Mouse (Mus musculus) left cerebral cortex, adult 8-10 months (tissue): ENCODE measurements at regions not wholly inside any gene's neighbourhood (a gene's known extent, or its start where the extent isn't known, plus 50 kb on each side); places are given as distances from the start of the nearest gene placed in this dataset.

Experiments used
- DNase-seq, 2 experiments: peaks; one replicate each; pipeline ENCODE4 v3.0.0; 2022; ENCODE audit warnings: low spot score in 2 of 2

GRCm38 (mm10) chr2:147814231-147814630 is 232.5 kb downstream of the Foxa2 start:
- DNase-seq, result no peak

DNA sequence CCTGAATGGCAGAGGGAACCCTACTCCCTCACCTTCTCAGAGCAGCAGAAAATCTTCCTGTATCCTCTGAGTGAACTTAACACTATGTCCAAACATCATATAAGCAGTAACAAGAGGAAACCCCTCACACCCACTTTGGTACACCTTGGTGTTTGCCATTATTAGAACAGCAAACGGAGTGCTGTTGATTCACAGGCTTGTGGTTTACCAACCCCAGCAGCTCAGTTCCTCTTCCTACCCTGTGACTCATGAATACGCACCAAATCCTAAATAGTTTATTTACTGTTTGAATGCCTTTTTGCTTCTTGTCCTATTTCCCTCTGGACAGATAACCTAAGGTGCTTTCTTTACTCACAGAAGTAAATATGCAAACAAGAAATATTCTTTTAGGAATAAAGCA is 233.3 kb downstream of the Foxa2 start:
- DNase-seq, result no peak

DNA sequence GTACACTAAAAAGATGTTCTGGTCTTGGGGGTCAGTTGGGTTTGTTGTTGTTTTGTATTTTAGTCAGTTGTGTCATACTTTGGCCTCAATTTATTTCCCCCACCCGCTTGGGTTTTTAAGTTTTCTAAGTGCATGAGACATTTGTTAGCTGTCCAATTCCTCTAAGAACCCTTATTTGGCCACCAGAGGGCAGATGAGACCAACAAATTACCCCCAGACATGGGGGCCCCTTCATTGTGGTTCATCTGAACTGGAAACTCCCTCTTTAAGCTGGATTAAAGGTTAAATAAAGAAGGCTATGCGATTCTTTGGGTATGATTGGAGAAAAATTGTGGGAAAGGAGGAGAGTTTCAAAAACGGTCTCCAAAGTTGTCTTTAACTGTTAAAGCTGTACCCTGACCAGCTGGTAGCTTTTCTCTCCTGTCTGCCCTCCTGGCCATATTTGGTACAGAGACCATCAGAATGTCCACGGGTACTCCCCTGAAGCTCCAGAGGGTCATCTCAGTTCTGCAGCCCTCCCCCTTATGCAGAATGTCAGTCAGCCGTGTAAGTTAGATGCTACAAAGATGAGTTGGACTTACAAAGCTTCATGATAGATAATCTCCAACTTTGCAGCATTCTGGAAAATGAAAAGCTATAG is 238.6 kb downstream of the Foxa2 start:
- peak in 1 of 2 experiments; percentile 8 for DNase-seq

DNA sequence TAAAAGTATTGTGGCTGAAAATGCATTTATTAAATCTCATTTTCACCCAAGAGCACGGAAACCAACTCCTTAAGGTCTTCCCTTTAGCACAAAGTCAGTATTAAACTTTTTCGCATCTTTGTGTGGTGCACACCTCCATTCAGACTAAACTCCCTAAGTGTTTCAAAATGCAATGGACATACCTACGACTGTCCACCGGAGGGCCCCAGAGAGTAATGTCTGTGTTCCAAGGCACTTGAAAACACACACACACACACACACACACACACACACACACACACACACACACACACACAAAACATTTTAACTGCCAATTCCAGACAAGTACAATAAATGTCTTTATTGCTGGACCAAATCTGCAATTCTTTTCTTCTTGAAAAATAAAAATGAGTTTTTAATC is 243.7 kb downstream of the Foxa2 start:
- DNase-seq, result no peak

GRCm38 (mm10) chr2:147791434-147791833 is 255.3 kb downstream of the Foxa2 start:
- DNase-seq, result no peak

DNA sequence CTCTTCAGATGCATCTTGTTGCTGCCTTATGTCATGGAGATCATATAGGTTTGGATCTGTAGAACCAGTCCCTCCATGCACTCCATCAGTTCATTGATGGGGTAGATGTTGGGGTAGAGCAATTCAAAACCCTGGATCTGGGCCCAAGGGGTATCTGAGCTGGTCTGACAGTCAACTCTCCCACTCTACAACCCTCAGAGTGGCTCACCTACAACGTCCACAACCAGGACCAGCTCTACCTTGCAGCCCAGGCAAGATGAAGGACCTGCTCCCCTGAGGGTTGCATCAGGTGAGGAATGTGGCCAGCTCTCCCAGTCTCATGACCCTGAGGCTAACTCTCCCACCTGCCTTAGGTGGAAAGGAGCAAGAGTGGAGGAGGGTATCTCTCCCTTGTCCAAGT is 256.9 kb downstream of the Foxa2 start:
- DNase-seq, result no peak

- peak in 1 of 2 experiments; percentile 56 for DNase-seq
Measured at GRCm38 (mm10) chr2:147789268-147789667, 257.5 kb downstream of the Foxa2 start.

DNA sequence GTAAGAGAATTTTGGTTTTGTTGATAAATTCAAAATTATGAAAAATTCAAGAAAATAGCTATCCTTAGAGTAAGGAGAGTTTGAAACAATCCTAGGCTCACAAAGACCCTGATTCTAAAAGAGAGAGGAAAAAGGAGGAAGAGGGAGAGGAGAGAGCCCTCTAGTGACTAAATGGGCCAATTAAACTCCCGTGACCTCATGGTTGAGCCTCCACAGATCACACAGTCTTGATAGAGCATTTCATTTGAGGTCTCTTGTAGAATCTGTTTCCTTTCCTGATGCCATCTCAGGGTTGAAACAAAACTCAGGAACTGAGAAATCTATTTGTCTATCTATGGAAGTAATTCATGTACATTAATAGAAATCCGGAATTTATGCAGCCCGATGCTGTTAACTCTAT is 258.8 kb downstream of the Foxa2 start:
- no peak for DNase-seq

- DNase-seq, result no peak
Measured at GRCm38 (mm10) chr2:147782496-147782895, 264.3 kb downstream of the Foxa2 start.

DNA sequence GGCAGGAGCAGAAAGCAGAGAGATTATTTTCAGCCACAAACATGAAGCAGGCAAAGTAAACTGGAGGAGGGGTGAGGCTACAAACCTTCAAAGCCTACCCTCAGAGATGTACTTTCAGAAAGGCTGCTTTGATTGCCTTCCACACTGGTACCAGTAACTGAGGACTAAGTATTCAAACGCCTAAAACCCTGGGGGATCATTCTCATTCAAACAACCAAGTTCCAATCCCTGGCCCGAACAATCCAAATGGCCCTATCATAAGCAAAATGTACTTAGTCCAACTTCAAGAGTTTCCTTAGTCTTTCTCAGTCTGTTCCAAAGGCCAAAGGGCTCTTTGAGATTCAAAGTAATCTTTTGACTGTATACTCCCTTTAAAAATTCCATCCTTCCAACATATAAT is 270.5 kb downstream of the Foxa2 start:
- DNase-seq, result no peak

DNA sequence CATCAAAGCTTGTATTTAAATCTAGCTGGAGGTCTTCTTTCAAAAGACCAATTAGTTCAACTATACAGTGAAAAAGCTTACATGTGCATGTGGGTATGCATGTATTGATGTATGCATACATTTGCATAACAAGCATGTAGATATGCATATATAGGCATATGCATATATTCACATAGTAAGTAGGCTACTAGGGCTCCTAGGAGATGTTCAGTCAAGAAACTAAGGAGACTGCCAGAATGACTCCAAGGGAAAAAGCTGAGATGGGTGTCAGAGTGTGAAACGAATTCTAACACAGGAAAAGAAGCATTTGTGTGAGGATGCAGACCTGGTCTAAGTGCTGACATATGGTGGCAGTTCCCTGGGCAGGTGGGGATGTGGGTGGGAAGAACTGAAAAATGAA is 274.2 kb downstream of the Foxa2 start:
- DNase-seq, result no peak

DNA sequence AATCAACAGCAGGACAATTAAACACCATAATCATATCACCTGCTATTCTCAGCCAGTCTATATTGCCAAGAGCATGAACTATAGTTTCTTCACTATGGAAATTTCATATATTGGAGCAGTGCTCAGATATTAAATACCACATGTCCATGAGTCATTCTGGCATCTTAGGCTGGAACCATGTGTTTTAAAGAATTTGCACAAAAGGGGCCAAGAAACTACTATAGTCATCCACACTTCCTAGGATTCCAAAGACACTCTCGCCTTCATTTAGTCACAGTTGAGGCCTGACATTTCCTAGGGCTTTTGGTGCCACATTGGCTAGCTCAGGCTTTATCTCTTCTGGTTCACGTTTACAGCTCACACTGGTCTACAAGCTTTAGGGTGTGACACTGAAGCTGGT is 293.7 kb downstream of the Foxa2 start:
- DNase-seq, result no peak

- DNase-seq, result no peak
Measured at GRCm38 (mm10) chr2:147751831-147752230, 294.9 kb downstream of the Foxa2 start.

GRCm38 (mm10) chr2:147748006-147748405 is 298.8 kb downstream of the Foxa2 start:
- DNase-seq, result no peak

- DNase-seq, result no peak
Measured at GRCm38 (mm10) chr2:147743908-147744307, 302.9 kb downstream of the Foxa2 start.

DNA sequence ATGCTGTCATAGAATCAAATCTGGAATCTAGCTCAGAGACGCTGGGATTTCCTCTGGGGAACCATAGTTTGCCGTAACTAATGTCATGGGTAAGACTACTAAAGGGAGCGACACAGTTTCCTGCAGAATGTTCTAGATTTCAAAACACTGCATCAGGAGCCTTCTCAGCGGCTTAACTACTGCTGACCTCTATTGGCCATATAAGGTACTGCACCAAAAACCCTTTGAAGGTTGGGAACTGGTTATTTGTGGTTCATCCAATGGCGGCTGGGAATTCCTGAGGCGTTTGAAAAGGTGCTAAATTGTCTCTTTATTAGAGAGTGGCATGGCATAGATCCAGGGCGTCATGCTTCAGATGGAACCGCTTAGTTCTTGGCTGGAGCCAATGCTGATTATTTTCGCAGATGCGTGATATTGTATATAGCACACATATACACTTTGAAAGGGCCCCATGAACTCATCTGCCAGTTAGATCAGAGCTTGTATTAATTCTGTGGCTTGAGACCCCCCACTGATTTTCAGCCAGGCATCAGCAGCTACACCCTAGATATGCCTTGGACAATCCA is 308.4 kb downstream of the Foxa2 start:
- no peak for DNase-seq

DNA sequence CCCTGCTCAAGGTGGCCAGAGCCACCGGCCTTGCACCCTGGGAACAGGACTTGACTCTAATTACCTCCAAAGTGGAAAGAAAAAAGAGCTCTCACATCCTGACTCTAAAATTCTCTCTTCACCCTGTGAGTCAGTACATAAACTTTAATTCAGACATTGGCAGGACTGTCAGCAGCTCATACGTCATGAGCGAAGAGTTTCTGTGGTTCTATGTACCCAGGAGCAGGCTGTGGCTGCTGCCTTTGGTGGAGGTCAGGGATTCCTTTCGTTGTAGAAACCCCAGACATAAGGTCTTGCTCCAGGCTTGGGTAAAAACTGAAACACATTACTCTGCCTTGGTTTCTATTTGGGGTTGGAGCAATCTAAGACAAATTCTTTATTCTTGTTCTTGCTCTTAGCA is 319.4 kb downstream of the Foxa2 start:
- DNase-seq, result no peak

- DNase-seq, result no peak
Measured at GRCm38 (mm10) chr2:147718936-147719335, 327.8 kb downstream of the Foxa2 start.

DNA sequence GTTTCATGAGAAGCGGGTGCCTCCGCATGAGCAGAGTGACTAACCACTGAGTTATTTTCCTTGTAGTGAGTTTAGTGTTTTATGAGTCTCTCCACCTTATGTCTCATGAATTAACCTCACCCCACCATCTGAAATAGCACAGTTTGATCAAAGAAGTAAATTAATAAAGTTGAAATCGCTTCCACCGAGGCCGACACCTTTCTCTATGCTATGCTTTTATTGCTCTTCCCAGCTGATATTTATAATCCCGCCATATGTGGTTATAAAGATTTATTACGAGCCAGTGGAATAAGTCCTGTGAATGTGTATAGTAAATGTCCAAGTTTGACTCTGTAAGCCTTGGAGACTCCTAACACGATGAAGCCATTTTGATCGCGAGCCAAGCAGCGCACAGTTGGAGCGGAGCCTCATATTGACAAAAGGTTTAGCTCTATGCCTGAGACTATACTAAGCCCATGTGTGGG is 329.3 kb downstream of the Foxa2 start:
- no peak for DNase-seq

DNA sequence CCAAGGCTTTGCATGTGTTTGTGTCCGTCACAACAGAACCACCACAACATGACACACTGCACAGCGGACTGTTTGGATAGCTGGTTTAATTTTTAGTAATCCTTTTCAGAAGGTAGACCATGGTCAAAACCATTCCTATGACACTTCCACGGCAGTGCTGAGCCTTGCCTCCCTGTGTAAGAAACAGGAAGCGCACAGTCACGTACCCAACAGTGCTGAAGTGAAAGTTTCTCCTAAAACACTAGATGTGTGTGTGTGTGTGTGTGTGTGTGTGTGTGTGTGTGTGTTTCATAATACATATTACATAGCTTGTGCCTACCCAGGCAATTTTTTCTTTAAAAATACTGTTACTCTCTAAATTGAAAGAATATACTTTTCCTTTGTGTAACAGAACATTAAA is 331.0 kb downstream of the Foxa2 start:
- no peak for DNase-seq

DNA sequence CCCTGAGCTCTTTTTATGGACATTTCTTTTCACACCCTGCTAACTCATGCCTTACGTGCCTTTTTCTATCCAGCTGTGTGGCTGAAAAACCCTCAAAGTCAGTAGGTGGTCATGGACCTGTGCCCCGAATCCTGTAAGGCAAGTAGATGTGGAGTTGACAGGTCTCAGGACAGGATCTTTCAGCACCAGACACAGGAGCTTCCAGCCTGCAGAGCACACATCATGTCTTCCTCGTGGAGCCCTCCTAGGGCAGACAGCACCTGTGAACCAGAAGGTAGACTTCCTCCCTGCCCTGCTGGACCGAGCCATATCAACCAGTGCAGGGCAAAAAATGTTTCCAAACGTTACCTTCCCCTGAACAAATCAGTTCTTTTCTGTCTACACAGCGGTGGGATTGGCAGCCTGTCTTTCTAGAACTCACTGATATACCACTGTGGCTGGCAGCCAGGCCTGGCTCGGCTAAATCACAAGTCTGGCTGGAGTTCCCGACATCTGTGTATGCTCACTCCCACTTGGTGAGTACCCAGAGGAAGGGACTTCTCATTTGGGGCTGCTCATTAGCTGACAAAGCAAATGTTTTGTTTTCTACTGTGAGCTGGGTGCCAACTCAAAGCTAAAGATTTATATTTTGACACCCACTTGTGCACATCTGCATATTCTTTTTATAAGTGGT is 336.0 kb downstream of the Foxa2 start:
- no peak for DNase-seq

DNA sequence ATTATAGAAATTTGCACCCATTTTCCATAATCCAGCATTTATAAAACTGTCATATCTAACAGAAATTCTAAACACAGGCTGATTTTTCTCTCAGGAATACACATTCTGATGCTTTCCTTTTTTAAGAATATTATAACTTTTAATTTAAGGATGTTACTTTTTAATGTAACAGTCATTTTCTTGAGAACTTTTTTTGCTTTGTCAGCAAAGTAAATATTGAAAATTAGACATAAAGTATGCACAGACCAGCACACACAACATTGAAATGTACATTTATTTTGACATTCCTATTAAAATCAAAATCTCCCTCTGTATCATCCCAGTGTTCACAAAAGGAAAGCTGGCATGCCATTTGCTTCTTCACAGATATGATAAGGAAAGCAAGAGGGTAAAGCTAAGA is 337.0 kb downstream of the Foxa2 start:
- no peak for DNase-seq

- DNase-seq, result no peak
Measured at GRCm38 (mm10) chr2:147707156-147707555, 339.6 kb downstream of the Foxa2 start.
